23 mouse cellular contexts compared by ENCODE assay signal in genomic region chr9:80391002-80391401, GRCm38 (mm10).
DNase-seq lines count a peak whose midpoint lies in the region; ATAC-seq and TF ChIP-seq lines count a peak whose summit lies in the region.
"Had no signal": no experiment of that assay in that cellular context is flagged by ENCODE, and none has a peak within 500 bp of the region (broad histone marks: within the 10 kb centered on the region; RNA-seq: fewer than 3 reads in every experiment).

No protein-coding gene starts in this region.

- no peak overlapping the region for H3K4me3 ChIP-seq in embryonic facial prominence, embryonic 14.5 days (ENCODE audit: low read depth, low read length)
- no peak overlapping the region for H3K4me3 ChIP-seq in embryonic facial prominence, embryonic 10.5 days
- no peak overlapping the region for H3K4me3 ChIP-seq in limb, embryonic 12.5 days (replicated peaks)
- H3K4me3 ChIP-seq in limb, embryonic 10.5 days: no peak overlapping the region
- H3K4me3 ChIP-seq in forebrain, embryonic 15.5 days: no peak overlapping the region
- H3K4me3 ChIP-seq in lung, postnatal 0 days (ENCODE audit: low read depth, low read length): no peak overlapping the region
- H3K4me3 ChIP-seq: embryonic facial prominence, embryonic 15.5 days; gastrocnemius, adult 2 months; limb, embryonic 13.5 days; liver, embryonic 15.5 days; myocyte had no signal

- peak; percentile 5 for DNase-seq in embryonic facial prominence, embryonic 14.5 days (ENCODE audit: low spot score)
- DNase-seq in embryonic facial prominence, embryonic 10.5 days (ENCODE audit: low spot score): no peak
- DNase-seq in limb, embryonic 10.5 days (ENCODE audit: low spot score): no peak
- peak; percentile 72 for DNase-seq in retina, embryonic 14.5 days (ENCODE audit: low spot score)
- DNase-seq in cerebellum, postnatal 25 days: no peak
- DNase-seq in lung, postnatal 0 days (ENCODE audit: low spot score): no peak
- DNase-seq: adrenal gland, postnatal 36 days; cerebellum, adult 8-10 months; gastrocnemius, adult 2 months; heart, adult 18-20 months; heart, postnatal 4 days; kidney, postnatal 14 days; lung, postnatal 10 days; right cerebral cortex, postnatal 25 days; thymus, postnatal 14 days had no signal

- H3K4me2 ChIP-seq in embryonic facial prominence, embryonic 14.5 days (ENCODE audit: low read depth, low read length): no peak overlapping the region
- no peak overlapping the region for H3K4me2 ChIP-seq in limb, embryonic 12.5 days
- no peak overlapping the region for H3K4me2 ChIP-seq in forebrain, embryonic 15.5 days (replicated peaks)
- H3K4me2 ChIP-seq in lung, postnatal 0 days (replicated peaks; ENCODE audit: low read depth, low read length): no peak overlapping the region
- H3K4me2 ChIP-seq: embryonic facial prominence, embryonic 15.5 days; limb, embryonic 13.5 days; liver, embryonic 15.5 days had no signal

- H3K27me3 ChIP-seq in embryonic facial prominence, embryonic 14.5 days (replicated peaks; ENCODE audit: control insufficient read depth, insufficient read depth, low read length): no peaks in the 10 kb centered on the region
- no peaks in the 10 kb centered on the region for H3K27me3 ChIP-seq in embryonic facial prominence, embryonic 10.5 days (replicated peaks; ENCODE audit: low read depth, poor library complexity, severe bottlenecking)
- no peaks in the 10 kb centered on the region; the same call in 1 of the 2 replicates for H3K27me3 ChIP-seq in limb, embryonic 12.5 days
- no peaks in the 10 kb centered on the region for H3K27me3 ChIP-seq in limb, embryonic 10.5 days (ENCODE audit: low read depth, poor library complexity, severe bottlenecking)
- no peaks in the 10 kb centered on the region for H3K27me3 ChIP-seq in forebrain, embryonic 15.5 days
- no peaks in the 10 kb centered on the region for H3K27me3 ChIP-seq in lung, postnatal 0 days (replicated peaks; ENCODE audit: insufficient read depth, low read length)
- H3K27me3 ChIP-seq: embryonic facial prominence, embryonic 15.5 days; limb, embryonic 13.5 days; liver, embryonic 15.5 days had no signal

- no peak overlapping the region for H3K27ac ChIP-seq in embryonic facial prominence, embryonic 14.5 days (replicated peaks; ENCODE audit: low read depth, low read length)
- no peak overlapping the region for H3K27ac ChIP-seq in embryonic facial prominence, embryonic 10.5 days (replicated peaks)
- H3K27ac ChIP-seq in limb, embryonic 12.5 days: no peak overlapping the region
- no peak overlapping the region for H3K27ac ChIP-seq in limb, embryonic 10.5 days
- no peak overlapping the region for H3K27ac ChIP-seq in forebrain, embryonic 15.5 days (replicated peaks)
- no peak overlapping the region for H3K27ac ChIP-seq in lung, postnatal 0 days (ENCODE audit: low read length)
- H3K27ac ChIP-seq: embryonic facial prominence, embryonic 15.5 days; gastrocnemius, adult 2 months; limb, embryonic 13.5 days; liver, embryonic 15.5 days had no signal

- ATAC-seq in embryonic facial prominence, embryonic 14.5 days (ENCODE audit: low read depth): peak; percentile 62; the same call in 1 of the 2 replicates
- ATAC-seq in limb, embryonic 12.5 days (ENCODE audit: insufficient number of reproducible peaks, insufficient read depth, low FRiP score, low TSS enrichment, low read depth): peak; percentile 26; the same call in 1 of the 2 replicates
- peak; percentile 46; the same call in 1 of the 2 replicates for ATAC-seq in forebrain, embryonic 15.5 days (replicated peaks)
- no peak for ATAC-seq in lung, postnatal 0 days
- ATAC-seq: CD4-positive, CD25-positive, alpha-beta regulatory T cell, adult 4 months; intestine, postnatal 0 days had no signal

- TF ChIP-seq EP300 in lung, postnatal 0 days (IDR thresholded peaks at IDR 0.05): no peak

- H3K9ac ChIP-seq in embryonic facial prominence, embryonic 14.5 days (ENCODE audit: low read depth, low read length): no peak overlapping the region
- no peak overlapping the region for H3K9ac ChIP-seq in limb, embryonic 12.5 days (replicated peaks)
- H3K9ac ChIP-seq in forebrain, embryonic 15.5 days (replicated peaks): no peak overlapping the region
- H3K9ac ChIP-seq in lung, postnatal 0 days (replicated peaks; ENCODE audit: low read depth): no peak overlapping the region
- H3K9ac ChIP-seq: embryonic facial prominence, embryonic 15.5 days; limb, embryonic 13.5 days; liver, embryonic 15.5 days had no signal

- 53% methylated on average over 5 of the region's 5 CpGs for WGBS in embryonic facial prominence, embryonic 14.5 days
- 49% methylated on average over 5 of the region's 5 CpGs for WGBS in embryonic facial prominence, embryonic 10.5 days
- 36% methylated on average over 5 of the region's 5 CpGs for WGBS in limb, embryonic 12.5 days
- 71% methylated on average over 5 of the region's 5 CpGs for WGBS in limb, embryonic 10.5 days
- 5% methylated on average over 5 of the region's 5 CpGs for WGBS in forebrain, embryonic 15.5 days
- WGBS in lung, postnatal 0 days: 75% methylated on average over 5 of the region's 5 CpGs

- no peak for TF ChIP-seq CTCF in lung, postnatal 0 days (IDR thresholded peaks at IDR 0.05)

- no peaks in the 10 kb centered on the region for H3K4me1 ChIP-seq in embryonic facial prominence, embryonic 14.5 days (ENCODE audit: control insufficient read depth, insufficient read depth, low read length)
- no peaks in the 10 kb centered on the region for H3K4me1 ChIP-seq in embryonic facial prominence, embryonic 10.5 days
- H3K4me1 ChIP-seq in limb, embryonic 12.5 days (replicated peaks): 0 out of 2 replicates have a peak, but pooled peaks cover 3% of the 10 kb centered on the region
- 0 out of 2 replicates have a peak, but pooled peaks cover 9% of the 10 kb centered on the region for H3K4me1 ChIP-seq in limb, embryonic 10.5 days
- H3K4me1 ChIP-seq in forebrain, embryonic 15.5 days: no peaks in the 10 kb centered on the region
- H3K4me1 ChIP-seq in lung, postnatal 0 days (ENCODE audit: insufficient read depth, low read depth, low read length): no peaks in the 10 kb centered on the region
- H3K4me1 ChIP-seq: embryonic facial prominence, embryonic 15.5 days; liver, embryonic 15.5 days had no signal

- H3K36me3 ChIP-seq in embryonic facial prominence, embryonic 14.5 days (ENCODE audit: control insufficient read depth, insufficient read depth, low read length): no peaks in the 10 kb centered on the region
- no peaks in the 10 kb centered on the region for H3K36me3 ChIP-seq in embryonic facial prominence, embryonic 10.5 days (replicated peaks)
- H3K36me3 ChIP-seq in limb, embryonic 12.5 days: no peaks in the 10 kb centered on the region
- H3K36me3 ChIP-seq in limb, embryonic 10.5 days: no peaks in the 10 kb centered on the region
- no peaks in the 10 kb centered on the region for H3K36me3 ChIP-seq in forebrain, embryonic 15.5 days
- no peaks in the 10 kb centered on the region for H3K36me3 ChIP-seq in lung, postnatal 0 days (ENCODE audit: insufficient read depth, low read length)
- H3K36me3 ChIP-seq: embryonic facial prominence, embryonic 15.5 days; limb, embryonic 13.5 days; liver, embryonic 15.5 days had no signal

- no peaks in the 10 kb centered on the region for H3K9me3 ChIP-seq in embryonic facial prominence, embryonic 14.5 days (ENCODE audit: control insufficient read depth, low read length)
- H3K9me3 ChIP-seq in embryonic facial prominence, embryonic 10.5 days: no peaks in the 10 kb centered on the region
- no peaks in the 10 kb centered on the region for H3K9me3 ChIP-seq in limb, embryonic 12.5 days
- H3K9me3 ChIP-seq in limb, embryonic 10.5 days (replicated peaks): no peaks in the 10 kb centered on the region
- no peaks in the 10 kb centered on the region for H3K9me3 ChIP-seq in forebrain, embryonic 15.5 days
- H3K9me3 ChIP-seq in lung, postnatal 0 days (ENCODE audit: low read length): no peaks in the 10 kb centered on the region
- H3K9me3 ChIP-seq: embryonic facial prominence, embryonic 15.5 days; limb, embryonic 13.5 days; liver, embryonic 15.5 days had no signal

Comparison
In these comparisons a context has a peak if more than half of its experiments do, and no peak if none do; other contexts are left out.
1. DNase-seq: peak in embryonic facial prominence, embryonic 14.5 days (single experiment) and retina, embryonic 14.5 days (single experiment); none in embryonic facial prominence, embryonic 10.5 days (single experiment), limb, embryonic 10.5 days (single experiment), cerebellum, postnatal 25 days (0 of 2) and lung, postnatal 0 days (single experiment).